Mouse (Mus musculus): ENCODE measurements around the gene Aff3. TPM values are rescaled to one million over a fixed set of nuclear protein-coding genes. Genes with fewer than 3 reads are reported as not detected.

Gene Aff3
- polyA plus RNA-seq, 1 experiment from 2014 or later = 2.1 TPM

DNA sequence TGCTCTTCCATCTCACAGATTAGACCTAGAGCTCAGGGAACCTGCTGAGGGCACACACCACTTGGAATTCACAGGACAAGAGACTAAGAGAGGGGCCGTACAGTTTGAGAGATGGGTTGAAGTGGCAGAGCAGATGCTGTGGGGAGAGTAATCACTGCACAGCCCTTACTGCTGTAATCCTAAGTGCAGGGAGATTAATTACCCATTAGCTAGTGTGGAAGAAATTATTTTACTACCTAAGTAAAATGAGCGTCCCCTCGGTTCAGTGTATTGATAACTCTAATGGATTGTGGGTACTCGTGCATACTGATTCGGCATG is 478.6 kb downstream of the Aff3 start:
- H3K27ac ChIP-seq (ENCODE audit: low read depth, low read length) = no peak overlapping the region
- WGBS = 93% methylated on average over 5 of the region's 5 CpGs
- H3K36me3 ChIP-seq (ENCODE audit: control insufficient read depth, insufficient read depth) = 0 out of 2 replicates have a peak, but pooled peaks cover 9% of the 10 kb centered on the region

GRCm38 (mm10) chr1:38185517-38186226 is 479.1 kb downstream of the Aff3 start:
- no peak overlapping the region for H3K9ac ChIP-seq (ENCODE audit: low read depth, low read length)
- no peaks in the 10 kb centered on the region for H3K27me3 ChIP-seq (replicated peaks; ENCODE audit: control insufficient read depth, insufficient read depth, low read length)
- 48% methylated on average over 17 of the region's 17 CpGs for WGBS
- no peaks in the 10 kb centered on the region for H3K9me3 ChIP-seq (ENCODE audit: control insufficient read depth)
- TF ChIP-seq CTCF (IDR thresholded peaks at IDR 0.05; ENCODE audit: low read depth) = peak; percentile 99
- 0 out of 2 replicates have a peak, but pooled peaks cover 9% of the 10 kb centered on the region for H3K36me3 ChIP-seq (ENCODE audit: control insufficient read depth, insufficient read depth)
- no peak overlapping the region for H3K27ac ChIP-seq (ENCODE audit: low read depth, low read length)
- no peak overlapping the region for H3K4me3 ChIP-seq (ENCODE audit: low read depth, low read length)
- no peak overlapping the region for H3K4me2 ChIP-seq (replicated peaks; ENCODE audit: low read depth)
- no peak for ATAC-seq
- no peaks in the 10 kb centered on the region for H3K4me1 ChIP-seq (replicated peaks; ENCODE audit: control insufficient read depth, insufficient read depth, low read length)

More for the DNA sequence above, 478.6 kb downstream of the Aff3 start:
- H3K4me2 ChIP-seq (replicated peaks; ENCODE audit: low read depth) = no peak overlapping the region
- ATAC-seq = no peak
- no peak overlapping the region for H3K9ac ChIP-seq (ENCODE audit: low read depth, low read length)
- no peak overlapping the region for H3K4me3 ChIP-seq (ENCODE audit: low read depth, low read length)
- no peak for TF ChIP-seq CTCF (IDR thresholded peaks at IDR 0.05; ENCODE audit: low read depth)
- H3K27me3 ChIP-seq (replicated peaks; ENCODE audit: control insufficient read depth, insufficient read depth, low read length) = no peaks in the 10 kb centered on the region
- H3K4me1 ChIP-seq (replicated peaks; ENCODE audit: control insufficient read depth, insufficient read depth, low read length) = no peaks in the 10 kb centered on the region
- no peaks in the 10 kb centered on the region for H3K9me3 ChIP-seq (ENCODE audit: control insufficient read depth)

DNA sequence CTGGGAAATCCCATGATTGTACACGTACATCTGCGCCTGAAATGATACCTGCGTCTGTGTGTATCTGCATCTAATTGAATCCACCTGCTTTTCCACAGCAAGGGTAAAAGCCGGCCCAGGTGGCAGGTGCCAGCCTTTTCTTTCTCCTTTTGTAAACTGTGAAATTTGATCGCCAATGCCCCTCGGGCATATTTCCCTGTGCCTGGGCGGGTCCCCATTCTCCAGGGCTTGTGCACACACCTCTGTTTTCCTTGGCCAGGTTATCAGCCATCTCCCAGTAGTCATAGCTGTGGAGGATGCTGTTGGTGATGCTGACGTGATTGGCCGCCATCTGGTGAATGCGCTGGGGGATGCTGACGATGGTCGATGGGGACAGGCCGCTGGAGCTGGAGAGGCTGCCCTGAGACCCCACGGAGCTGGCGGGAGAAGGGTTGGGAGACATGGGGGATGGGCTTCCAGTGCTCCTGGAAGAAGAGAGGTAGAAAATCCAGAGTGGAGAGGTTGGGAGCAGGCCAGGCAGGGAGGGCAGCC is 483.7 kb downstream of the Aff3 start:
- Histone ChIP-seq H3K36me3 (ENCODE audit: control insufficient read depth, insufficient read depth) (0 out of 2 replicates have a peak, but pooled peaks cover 6% of the 10 kb centered on the region), H3K9ac (ENCODE audit: low read depth, low read length) (no peak overlapping the region), H3K27me3 (replicated peaks; ENCODE audit: control insufficient read depth, insufficient read depth, low read length) (no peaks in the 10 kb centered on the region), H3K4me1 (replicated peaks; ENCODE audit: control insufficient read depth, insufficient read depth, low read length) (no peaks in the 10 kb centered on the region), H3K4me3 (ENCODE audit: low read depth, low read length) (no peak overlapping the region), H3K9me3 (ENCODE audit: control insufficient read depth) (no peaks in the 10 kb centered on the region), H3K4me2 (replicated peaks; ENCODE audit: low read depth) (no peak overlapping the region), H3K27ac (ENCODE audit: low read depth, low read length) (no peak overlapping the region)
- TF ChIP-seq CTCF (IDR thresholded peaks at IDR 0.05; ENCODE audit: low read depth) = no peak
- no peak for ATAC-seq
- WGBS = 79% methylated on average over 15 of the region's 15 CpGs

- Histone ChIP-seq H3K36me3 (ENCODE audit: control insufficient read depth, insufficient read depth) (0 out of 2 replicates have a peak, but pooled peaks cover 6% of the 10 kb centered on the region), H3K9ac (ENCODE audit: low read depth, low read length) (no peak overlapping the region), H3K4me2 (replicated peaks; ENCODE audit: low read depth) (no peak overlapping the region), H3K27ac (ENCODE audit: low read depth, low read length) (no peak overlapping the region), H3K9me3 (ENCODE audit: control insufficient read depth) (no peaks in the 10 kb centered on the region), H3K4me3 (ENCODE audit: low read depth, low read length) (no peak overlapping the region), H3K27me3 (replicated peaks; ENCODE audit: control insufficient read depth, insufficient read depth, low read length) (no peaks in the 10 kb centered on the region), H3K4me1 (replicated peaks; ENCODE audit: control insufficient read depth, insufficient read depth, low read length) (no peaks in the 10 kb centered on the region)
- ATAC-seq = no peak
- WGBS = 87% methylated on average over 8 of the region's 8 CpGs
- TF ChIP-seq CTCF (IDR thresholded peaks at IDR 0.05; ENCODE audit: low read depth) = no peak
These were observed 485.8 kb downstream of the Aff3 start for GRCm38 (mm10) chr1:38178929-38179328.

DNA sequence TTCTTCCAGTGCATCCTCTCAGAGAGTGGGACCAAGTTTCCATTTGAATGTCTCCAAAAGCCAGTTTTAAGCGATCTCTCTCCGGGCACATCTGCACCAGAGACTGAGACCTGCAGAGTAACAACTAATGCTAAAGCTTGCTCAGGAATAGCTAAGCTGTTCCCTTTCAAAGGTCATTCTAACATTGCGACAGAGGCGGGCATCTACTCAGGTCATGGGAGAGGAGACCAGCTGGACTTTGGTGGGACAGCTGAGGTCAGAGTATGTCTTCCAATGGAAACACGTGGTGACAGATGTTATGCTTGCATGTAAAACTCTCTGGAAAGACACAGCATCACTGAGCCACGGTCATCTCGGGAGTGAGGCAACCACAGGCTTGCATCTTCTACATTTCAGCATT is 488.7 kb downstream of the Aff3 start:
- H3K4me2 ChIP-seq (replicated peaks; ENCODE audit: low read depth) = no peak overlapping the region
- H3K27me3 ChIP-seq (replicated peaks; ENCODE audit: control insufficient read depth, insufficient read depth, low read length) = no peaks in the 10 kb centered on the region
- no peak for TF ChIP-seq CTCF (IDR thresholded peaks at IDR 0.05; ENCODE audit: low read depth)
- no peak overlapping the region for H3K4me3 ChIP-seq (ENCODE audit: low read depth, low read length)
- no peaks in the 10 kb centered on the region for H3K36me3 ChIP-seq (ENCODE audit: control insufficient read depth, insufficient read depth)
- ATAC-seq = no peak
- no peak overlapping the region for H3K9ac ChIP-seq (ENCODE audit: low read depth, low read length)
- H3K4me1 ChIP-seq (replicated peaks; ENCODE audit: control insufficient read depth, insufficient read depth, low read length) = no peaks in the 10 kb centered on the region
- no peak overlapping the region for H3K27ac ChIP-seq (ENCODE audit: low read depth, low read length)
- no peaks in the 10 kb centered on the region for H3K9me3 ChIP-seq (ENCODE audit: control insufficient read depth)
- 78% methylated on average over 7 of the region's 7 CpGs for whole genome bisulfite sequencing

- H3K27me3 ChIP-seq (replicated peaks; ENCODE audit: control insufficient read depth, insufficient read depth, low read length) = no peaks in the 10 kb centered on the region
- no peak for ATAC-seq
- H3K4me2 ChIP-seq (replicated peaks; ENCODE audit: low read depth) = no peak overlapping the region
- H3K27ac ChIP-seq (ENCODE audit: low read depth, low read length) = no peak overlapping the region
- no peak overlapping the region for H3K9ac ChIP-seq (ENCODE audit: low read depth, low read length)
- H3K4me3 ChIP-seq (ENCODE audit: low read depth, low read length) = no peak overlapping the region
- H3K9me3 ChIP-seq (ENCODE audit: control insufficient read depth) = no peaks in the 10 kb centered on the region
- H3K36me3 ChIP-seq (ENCODE audit: control insufficient read depth, insufficient read depth) = no peaks in the 10 kb centered on the region
- no peaks in the 10 kb centered on the region for H3K4me1 ChIP-seq (replicated peaks; ENCODE audit: control insufficient read depth, insufficient read depth, low read length)
- WGBS = 87% methylated on average over 4 of the region's 4 CpGs
- no peak for TF ChIP-seq CTCF (IDR thresholded peaks at IDR 0.05; ENCODE audit: low read depth)
These were observed 492.9 kb downstream of the Aff3 start for GRCm38 (mm10) chr1:38171874-38172273.
